Mouse (Mus musculus) adrenal gland, adult (tissue): ENCODE measurements around the gene Wdr4.
A peak's percentile ranks its signal among the peaks of the same experiment; 100 is the strongest.

Source experiments
- DNase-seq, 2 experiments: peaks; one replicate each; pipeline ENCODE4 v3.0.0; 2022 to 2023; ENCODE audit warnings: low spot score in 1 of 2; ENCODE audit not compliant: inconsistent age in 2 of 2

The Wdr4 gene

DNA sequence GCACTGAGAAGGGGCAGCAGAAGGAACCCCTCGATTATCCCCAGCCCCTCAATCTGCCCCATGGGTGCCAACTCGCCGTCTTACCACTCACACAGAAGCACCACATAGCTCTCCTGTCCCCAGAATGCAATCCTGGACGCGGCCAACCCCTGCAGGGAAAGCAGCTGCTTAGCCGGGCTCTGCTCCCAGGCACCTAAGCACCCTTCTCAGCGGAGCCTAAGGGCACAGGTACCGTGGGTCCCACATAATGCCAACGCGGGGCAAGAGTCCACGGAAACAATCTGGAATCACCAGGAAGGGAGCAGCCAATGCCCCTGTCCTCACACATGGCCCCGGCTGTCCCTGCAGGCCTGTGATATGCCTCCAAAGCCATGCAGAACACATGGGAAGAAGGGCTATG is 20.1 kb downstream of the Wdr4 start:
- DNase-seq = no peak

DNA sequence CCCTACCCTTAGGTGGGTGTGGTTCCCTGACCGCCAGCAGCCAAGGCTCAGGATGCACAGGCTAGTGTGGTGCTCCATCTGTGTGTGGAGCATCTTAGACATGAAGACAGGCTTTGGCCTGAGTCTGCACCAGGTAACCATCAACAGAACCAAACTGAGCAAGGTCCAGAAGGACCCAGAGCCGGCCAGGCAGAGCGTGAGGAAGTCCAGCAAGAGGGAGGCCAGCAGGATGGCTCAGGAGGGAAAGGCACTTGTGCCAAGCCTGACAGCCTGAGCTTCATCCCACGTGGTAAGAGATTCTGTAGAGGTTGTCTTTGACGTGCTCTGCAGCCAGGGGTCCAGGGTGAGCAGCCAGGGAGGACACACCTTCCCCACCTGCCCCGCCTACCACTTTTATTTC is 22.1 kb downstream of the Wdr4 start:
- DNase-seq = no peak

DNA sequence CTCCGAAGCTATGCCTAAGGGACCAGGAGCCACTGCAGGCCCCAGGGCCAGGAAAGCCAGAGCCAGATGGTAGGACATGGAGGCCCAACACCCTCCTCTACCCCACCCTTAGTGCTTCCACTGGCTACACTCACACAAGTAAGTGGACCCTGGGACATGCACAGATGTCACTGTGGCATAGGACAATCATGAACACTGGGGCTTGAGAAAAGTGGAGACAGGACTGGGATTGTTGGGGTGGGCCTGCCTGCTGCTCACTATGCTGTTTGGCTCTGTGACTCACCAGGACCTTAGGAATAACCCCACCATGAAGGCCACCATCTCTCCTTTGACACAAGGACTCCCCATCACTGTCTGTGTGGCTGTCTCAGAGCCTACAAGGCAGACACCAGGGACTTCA is 24.8 kb downstream of the Wdr4 start:
- no peak for DNase-seq

DNA sequence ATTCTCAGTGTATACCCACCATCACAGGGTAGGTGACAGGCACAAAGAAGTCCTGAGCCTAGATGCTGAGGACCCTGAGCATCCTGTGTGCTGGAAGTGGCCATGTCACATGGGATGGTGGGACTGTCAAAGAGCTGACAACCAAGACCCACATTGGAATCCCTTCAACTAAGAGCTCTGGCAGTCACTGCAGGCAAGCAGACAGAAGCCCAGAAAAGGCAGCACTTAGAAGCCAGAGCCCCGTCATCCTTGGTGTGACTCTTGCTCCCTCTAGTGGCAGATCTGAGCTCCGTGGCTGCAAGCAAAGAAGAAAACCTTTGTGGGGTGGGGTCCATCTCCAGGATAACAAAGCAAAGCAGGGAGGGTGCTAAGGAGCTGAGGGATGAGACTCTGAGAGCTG is 27.4 kb downstream of the Wdr4 start:
- DNase-seq = peak; percentile 69 to 92

DNA sequence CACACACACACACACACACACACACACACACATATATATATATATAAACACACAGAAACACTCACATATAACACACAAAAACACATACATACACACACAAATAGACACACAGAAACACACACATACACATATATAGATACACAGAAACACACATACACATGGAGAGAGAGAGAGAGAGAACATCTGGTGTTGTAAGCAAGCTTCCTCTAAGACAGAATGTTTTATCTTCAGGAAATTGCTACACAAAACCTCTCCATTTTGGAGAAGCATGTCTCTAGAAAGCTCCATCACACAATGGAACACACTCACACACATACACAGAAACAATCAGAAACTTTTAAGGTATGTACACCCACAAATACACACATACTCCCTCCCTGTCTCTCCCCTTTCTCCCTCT is 28.4 kb downstream of the Wdr4 start:
- DNase-seq = no peak

DNA sequence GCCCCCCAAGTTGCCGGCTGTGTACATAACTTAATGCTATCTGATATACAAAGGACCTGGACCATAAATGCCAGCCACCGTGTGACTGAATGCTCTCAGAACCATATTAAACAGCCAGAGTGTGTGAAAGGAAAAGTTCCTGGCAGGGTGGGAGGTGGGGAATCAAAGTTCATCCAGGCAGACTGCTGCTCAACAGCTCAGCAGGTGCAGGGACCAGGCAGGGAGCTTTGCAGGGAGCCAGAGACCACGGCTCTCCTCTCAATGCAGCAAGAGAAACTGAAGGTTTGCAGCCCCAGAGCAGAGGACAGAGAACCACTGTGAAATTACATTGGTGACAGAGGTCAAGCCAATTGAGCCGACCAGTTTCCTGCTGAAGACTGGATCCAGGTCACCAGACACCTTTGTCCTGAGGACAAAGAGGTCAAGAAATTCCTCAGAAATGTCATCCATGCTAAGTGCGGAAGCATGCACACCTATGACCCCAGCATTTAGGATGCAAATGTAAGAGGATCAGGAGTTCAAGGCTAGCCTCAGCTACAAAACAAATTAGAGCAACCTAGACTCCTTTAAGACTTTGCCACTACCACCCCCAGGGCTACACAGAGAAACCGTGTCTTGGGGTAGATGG is 32.2 kb downstream of the Wdr4 start:
- no peak for DNase-seq

DNA sequence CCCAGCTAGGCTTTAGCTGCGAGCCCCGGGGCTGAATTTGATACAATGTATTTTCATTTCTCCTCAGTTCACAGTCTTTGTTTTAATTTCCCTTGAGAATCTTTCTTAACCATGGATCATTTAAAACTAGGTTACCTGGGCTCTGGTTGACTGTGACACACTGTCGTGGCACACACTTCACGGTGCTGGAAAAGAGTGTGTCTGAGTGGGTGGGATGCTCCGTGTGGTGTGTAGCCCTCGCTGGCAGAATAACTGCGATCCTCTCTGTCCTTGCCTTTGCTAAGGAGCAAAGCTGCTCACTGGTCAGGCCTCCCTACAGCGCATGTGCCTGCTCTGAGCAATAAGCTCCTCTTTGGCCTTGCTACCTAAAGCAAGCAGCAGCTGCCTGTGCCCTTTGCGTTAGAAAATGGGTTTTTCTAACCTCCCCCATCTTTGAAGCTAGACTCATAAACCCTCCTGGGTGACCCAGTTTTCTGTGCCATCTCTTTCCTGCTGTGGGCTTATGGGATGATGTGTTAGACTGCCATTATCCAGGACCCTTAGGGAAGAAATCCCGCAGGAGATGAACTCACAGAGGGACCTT is 33.1 kb downstream of the Wdr4 start:
- DNase-seq = no peak

DNA sequence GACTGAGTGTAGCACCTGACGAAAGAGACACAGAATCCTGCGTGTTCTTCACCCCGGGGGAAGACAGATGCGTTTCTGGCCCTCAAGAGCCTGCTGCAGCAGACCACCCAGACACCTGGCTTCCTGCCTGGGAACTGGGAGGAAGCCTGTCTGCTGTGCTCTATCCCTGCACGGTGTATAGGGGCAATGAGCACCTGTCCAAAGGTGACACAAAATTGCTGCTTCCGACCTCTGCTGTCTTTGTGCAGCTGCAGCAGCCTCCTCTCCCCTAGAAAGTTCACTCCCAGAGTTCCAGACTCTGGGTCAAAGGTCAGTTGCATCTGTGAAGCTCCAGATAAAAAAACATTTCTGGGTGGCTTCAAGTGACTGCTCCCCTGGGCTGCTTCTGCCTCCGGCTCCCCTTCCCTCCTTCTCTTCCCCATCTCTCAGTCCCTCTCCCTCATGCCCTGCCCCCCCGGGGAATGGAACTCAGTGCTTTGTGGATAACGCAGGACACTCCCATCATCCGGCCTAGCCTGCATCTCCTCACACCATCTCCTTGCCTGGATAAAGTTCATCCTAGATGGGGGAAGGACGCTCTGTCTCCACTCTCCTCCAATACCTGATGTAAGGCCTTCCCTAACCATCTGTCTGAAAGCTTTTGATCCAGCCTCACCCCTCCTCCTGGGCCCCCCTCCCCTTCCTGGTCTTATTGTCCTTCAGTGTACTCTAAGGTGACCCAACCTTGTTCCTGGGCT is 40.5 kb downstream of the Wdr4 start:
- DNase-seq = no peak

DNA sequence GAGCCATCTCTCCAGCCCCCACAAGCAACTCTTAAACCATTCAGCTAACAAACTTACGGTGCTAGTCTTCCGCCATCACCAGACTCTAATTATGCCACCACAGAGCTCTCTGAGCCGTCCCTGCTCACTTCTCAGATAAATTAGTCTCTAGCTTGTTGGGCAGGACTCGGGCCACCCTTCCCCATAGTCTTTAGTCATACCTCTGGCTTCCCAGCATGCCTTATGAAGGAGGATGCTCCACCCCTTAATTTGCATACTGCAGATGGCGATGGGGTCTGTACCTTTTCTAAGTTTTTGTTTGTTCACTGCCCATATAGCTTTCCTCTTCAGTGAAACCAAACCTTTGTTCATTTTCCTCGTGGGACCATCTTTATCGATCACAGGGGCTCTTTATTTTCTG is 41.2 kb downstream of the Wdr4 start:
- no peak for DNase-seq

DNA sequence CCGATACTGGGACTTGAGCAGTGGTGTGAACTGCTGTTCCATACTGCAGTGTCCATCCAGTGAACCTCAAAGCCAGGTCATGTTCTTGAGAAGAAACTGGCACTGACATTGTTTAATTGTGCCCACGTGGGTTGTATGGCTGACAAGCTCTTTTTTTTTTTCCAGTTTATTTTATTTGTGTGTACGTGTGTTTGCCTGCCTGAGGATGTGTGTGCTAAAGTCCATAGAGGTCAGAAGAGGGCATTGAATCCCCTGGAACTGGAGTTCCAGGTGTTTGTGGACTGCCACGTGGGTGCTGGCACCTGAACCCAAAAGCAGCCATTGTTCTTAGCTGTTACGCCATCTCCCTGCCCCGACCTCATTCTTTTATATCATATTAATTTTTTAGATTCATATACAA is 45.4 kb downstream of the Wdr4 start:
- no peak for DNase-seq

DNA sequence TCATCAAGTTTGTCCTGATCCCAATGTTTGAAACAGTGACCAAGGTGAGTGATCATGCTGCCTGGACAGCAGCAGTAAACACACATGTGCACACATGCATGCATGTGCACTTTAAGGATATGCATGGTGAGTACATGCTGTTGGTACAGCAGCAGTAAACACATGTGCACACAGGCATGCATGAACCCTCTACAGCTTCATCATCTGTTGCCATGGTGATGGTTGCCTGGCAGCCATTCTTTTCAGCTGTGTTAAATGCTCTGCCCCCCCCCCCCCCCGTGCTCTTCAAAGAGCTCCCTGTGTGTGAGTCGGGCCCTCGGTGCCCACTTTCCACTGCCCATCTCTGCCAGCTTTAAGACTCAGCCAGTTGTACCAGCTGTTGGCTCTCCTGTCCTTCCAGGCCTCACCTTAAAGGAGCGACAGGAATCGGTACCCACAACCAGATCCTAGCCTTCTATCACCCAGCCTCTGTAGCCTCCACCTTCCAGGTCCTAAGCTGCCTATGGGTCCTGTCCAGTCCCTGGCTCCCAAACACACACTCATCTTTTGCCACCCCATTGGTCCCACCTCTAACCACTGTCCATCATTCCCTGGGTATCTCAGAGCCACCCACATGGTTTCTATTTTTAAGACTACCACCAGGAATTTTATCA is 48.9 kb downstream of the Wdr4 start:
- DNase-seq = no peak

DNA sequence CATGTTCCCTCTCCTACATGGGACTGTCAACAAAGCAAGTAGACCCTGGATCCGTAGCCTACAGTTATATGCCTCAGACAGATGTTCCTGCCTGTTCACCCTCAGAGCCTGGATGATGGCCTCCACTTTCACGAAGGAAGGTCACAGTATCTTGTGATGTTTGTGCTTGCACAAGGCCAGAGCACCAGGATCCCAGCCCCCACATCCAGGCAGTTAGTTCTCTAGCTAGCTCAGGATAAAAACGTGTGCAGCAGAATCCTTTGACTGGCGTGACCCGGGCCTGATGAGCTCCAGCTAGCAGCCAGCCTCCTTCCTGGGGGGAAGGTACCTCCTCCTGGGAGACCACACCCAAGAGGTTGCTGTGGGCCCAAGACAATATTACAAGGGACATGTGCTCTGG is 51.3 kb downstream of the Wdr4 start:
- peak; percentile 37 to 66 for DNase-seq

DNA sequence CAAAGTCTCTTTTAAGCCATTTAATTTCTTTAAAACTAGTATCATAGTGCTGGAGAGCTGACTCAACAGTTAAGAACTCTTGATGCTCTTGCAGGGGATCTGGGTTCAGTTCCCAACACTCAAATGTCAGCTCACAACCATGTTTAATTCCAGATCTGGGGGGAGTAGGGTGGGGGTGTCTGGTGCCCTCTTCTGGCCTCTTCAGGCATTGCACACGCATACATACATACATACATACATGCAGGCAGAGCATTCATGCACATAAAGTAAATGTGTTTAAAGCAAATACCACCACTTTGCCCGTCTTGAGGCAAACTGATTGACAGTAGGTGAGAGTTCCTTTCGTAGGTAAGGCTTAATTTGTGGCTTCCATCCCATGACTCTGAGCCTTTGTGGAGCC is 52.9 kb downstream of the Wdr4 start:
- no peak for DNase-seq

DNA sequence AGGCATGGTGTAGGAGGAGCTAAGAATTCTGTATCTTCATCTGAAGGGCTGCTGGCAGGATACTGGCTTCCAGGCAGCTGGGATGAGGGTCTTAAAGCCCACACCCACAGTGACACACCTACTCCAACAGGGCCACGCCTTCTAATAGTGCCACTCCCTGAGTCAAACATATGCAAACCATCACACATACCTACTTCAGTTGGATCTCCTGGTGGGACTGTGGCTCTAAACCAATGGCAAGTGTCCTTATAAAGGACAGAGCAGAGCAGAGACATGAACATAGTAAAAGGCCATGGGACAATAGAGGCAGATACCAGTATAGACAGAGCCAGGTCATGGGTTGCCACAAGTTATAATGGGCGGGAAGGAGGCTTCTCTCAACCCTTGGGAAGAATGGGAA is 57.3 kb downstream of the Wdr4 start:
- DNase-seq = no peak

DNA sequence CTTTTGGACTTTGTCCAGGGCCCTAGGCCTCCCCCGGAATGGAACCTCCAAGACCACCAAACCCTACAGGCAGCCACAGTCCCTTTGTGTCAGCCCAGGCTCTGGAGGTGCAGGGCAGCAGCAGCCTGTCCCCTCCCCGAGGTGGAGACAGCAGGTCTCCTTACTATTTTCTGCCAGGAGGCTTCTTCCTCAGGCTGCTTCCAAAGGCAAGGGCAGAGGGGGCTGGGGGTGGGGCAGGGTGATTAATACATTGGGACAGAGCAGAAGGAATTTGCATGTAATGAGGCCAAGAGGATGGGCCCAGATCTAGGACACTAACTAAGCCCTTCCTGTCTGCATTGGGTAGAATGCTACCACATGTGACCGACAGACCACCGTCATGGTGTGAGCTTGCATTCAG is 59.4 kb downstream of the Wdr4 start:
- DNase-seq = no peak

DNA sequence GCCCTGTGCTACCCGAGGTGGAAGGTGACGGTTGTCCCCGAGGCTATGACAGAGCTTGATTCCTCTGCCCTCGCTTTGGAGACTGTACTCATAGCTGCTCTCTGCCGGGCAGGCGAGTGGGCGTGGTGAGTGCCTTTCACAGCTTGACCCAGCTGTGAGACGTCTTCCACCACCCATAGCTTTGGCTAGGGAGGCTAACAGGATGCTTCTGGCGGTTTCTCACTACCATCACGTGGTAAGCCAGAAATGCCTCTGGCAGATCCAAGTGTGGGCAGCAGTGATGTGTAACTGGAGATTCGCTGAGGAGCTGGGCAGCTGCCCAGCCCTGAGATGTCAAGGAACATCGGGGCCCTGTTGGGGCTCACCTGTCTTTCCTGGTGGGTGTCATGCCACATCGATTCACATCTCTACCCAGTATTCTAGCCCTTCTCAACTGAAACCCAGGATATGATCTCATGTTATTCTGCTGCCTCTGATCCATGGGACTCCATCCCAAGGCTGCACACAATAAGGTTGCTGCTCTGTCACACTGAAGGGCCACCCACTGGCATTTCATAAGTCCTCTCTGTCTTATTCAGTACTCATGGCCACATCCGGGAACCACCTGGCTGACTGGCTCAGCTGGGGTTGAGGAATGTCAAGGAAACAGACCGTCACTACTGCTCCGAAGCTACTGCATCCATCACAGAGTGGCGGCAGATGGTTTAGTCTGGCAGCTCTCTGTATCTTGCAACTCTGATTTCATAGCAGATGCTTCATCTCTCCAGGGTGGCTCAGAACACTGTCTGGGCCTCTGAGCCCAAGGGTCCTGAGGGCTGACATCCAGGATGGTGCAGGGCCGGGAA is 62.8 kb downstream of the Wdr4 start:
- peak; percentile 43 to 80 for DNase-seq

DNA sequence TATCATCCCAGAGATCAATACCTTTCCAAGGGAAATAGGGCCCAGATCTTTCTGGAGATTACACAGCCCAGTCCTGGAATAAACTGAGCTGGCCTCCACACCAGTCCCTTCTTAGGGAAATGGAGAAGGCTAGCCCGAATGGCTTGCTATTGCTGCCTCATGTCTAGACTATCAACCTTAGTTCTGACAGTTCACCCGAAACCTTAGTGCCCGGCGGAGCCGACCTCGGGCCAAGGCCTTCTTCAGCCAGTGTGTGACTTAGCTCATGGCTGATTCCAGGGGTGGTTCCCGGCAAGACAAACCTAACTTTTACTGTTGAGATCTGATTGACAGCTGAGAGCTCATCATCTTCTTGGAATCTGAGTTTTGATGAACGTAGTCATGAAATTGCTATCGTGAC is 65.7 kb downstream of the Wdr4 start:
- DNase-seq = peak; percentile 29 to 64

DNA sequence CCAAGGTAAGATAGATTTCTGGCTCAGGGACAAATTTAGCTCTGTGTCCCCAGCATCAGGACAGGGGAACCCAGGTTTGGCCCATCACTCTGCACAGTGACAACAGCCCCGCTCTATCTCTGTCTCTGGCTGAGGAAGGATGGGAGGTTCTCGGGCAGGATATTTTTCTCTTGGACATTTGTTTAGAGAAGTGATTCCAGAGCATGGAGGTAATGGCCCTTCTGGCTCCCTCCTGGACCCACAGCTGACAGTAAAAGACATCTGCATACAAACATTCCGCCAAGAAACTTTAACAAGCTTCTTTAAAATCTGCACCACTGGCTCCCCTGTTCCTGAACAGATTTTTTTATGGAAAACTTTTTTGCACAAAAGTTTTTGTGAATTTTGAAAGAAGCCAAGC is 66.3 kb downstream of the Wdr4 start:
- DNase-seq = no peak

DNA sequence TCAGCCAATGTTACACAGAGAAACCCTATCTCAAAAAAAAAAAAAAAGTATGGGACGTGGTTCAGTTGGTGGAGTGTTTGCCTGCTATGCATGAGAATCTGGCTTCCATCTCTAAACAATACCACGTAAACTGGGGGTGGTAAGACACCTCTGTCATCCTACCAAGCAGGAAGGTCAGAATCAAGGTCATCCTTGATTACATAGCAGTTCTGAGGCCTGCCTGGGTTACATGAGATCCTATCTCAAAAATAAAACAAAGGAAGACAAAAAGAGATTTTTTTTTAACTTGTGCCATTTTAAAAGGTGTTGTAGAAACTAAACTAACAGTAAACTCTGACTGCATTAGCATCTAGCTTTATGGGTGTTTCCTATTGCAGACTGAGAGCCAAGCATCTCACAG is 67.0 kb downstream of the Wdr4 start:
- DNase-seq = no peak

DNA sequence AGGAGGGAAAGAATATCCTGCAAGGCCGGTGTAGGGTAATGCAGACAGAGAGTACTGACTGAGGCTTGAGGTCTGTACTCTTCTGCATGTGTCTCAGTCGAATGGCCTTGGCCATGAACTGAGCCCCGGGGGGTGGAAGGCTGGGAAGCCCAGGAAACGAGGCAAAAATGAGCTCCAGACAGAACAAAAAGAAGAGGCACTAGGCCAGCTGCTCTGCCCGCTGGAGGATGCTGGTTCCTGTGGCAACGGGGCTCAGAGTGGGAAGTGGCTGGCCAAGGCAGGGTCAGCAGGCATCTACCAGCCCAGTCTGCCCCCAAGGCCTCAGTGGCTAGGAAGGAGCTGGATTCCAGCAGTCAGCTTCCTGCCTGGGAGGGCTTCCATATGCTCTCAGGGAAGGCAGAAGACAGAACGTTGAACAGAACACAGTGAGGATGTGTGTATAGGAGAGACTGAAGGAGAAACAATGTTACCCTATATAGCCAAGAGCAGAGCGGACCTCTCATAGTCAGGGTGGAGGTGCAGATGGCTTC is 68.5 kb downstream of the Wdr4 start:
- DNase-seq = peak; percentile 65 to 85

DNA sequence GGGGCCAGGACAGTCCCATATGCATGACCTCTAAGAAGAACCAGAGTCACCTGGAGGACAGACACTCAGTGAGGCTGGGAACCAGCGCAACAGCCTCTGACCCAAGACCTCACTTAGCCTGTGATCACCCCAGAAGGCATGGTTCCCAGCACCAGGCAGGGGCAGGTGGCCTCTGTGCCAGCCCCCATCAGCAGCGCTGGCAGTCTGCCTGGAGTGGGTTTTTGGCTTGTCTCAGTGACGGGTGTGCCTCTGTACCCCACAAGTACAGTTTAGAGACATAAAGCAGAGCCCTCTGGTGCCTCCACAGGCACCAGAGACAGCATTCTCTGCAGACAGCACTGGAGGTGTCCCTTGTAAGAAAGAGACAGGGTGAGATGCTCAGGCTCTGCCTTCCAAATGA is 69.6 kb downstream of the Wdr4 start:
- DNase-seq = no peak
